Mouse (Mus musculus) yolk sac, embryonic 10.5 days (tissue): ENCODE data around the gene Ranbp1.

Experiments
- DNase-seq: peaks from one replicate; pipeline ENCODE4 v3.0.0-alpha.2; 2017; ENCODE audit warnings: low spot score

Gene Ranbp1

GRCm38 (mm10) chr16:18234671-18235388 is 13.7 kb downstream of the Ranbp1 start, which contains the start of gene Zdhhc8:
Gene Zdhhc8 (minus strand): TSS chr16:18235136.
- peak; percentile 75 for DNase-seq

- no peak for DNase-seq
Measured at GRCm38 (mm10) chr16:18233919-18234670, 14.4 kb downstream of the Ranbp1 start.

GRCm38 (mm10) chr16:18233451-18233850 is 15.1 kb downstream of the Ranbp1 start:
- DNase-seq: no peak

- DNase-seq: no peak
Measured at GRCm38 (mm10) chr16:18231451-18231850, 17.1 kb downstream of the Ranbp1 start.

GRCm38 (mm10) chr16:18231047-18231446 is 17.5 kb downstream of the Ranbp1 start:
- no peak for DNase-seq

GRCm38 (mm10) chr16:18230617-18231016 is 17.9 kb downstream of the Ranbp1 start:
- no peak for DNase-seq

GRCm38 (mm10) chr16:18229622-18230021 is 18.9 kb downstream of the Ranbp1 start:
- no peak for DNase-seq

- no peak for DNase-seq
Measured at GRCm38 (mm10) chr16:18228856-18229255, 19.7 kb downstream of the Ranbp1 start.

GRCm38 (mm10) chr16:18227897-18228422 is 20.6 kb downstream of the Ranbp1 start:
- no peak for DNase-seq

- DNase-seq: no peak
Measured at GRCm38 (mm10) chr16:18227187-18227586, 21.3 kb downstream of the Ranbp1 start.

GRCm38 (mm10) chr16:18222188-18222587 is 26.3 kb downstream of the Ranbp1 start:
- no peak for DNase-seq

- no peak for DNase-seq
Measured at GRCm38 (mm10) chr16:18221543-18221898, 27.0 kb downstream of the Ranbp1 start.

- DNase-seq: no peak
Measured at GRCm38 (mm10) chr16:18220856-18221542, 27.5 kb downstream of the Ranbp1 start.

- peak; percentile 22 for DNase-seq
Measured at GRCm38 (mm10) chr16:18220001-18220400, 28.5 kb downstream of the Ranbp1 start.

GRCm38 (mm10) chr16:18218580-18218996 is 29.9 kb downstream of the Ranbp1 start:
- no peak for DNase-seq

GRCm38 (mm10) chr16:18217579-18217978 is 31.0 kb downstream of the Ranbp1 start, which contains the start of gene Ccdc188:
Gene Ccdc188 (plus strand): TSS chr16:18217879.
- no peak for DNase-seq

- no peak for DNase-seq
Measured at GRCm38 (mm10) chr16:18214858-18215257, 33.7 kb downstream of the Ranbp1 start.

- no peak for DNase-seq
Measured at GRCm38 (mm10) chr16:18213689-18214088, 34.8 kb downstream of the Ranbp1 start.

- DNase-seq: peak; percentile 42
Measured at GRCm38 (mm10) chr16:18211417-18212171, 36.9 kb downstream of the Ranbp1 start.

- DNase-seq: no peak
Measured at GRCm38 (mm10) chr16:18210701-18211416, 37.7 kb downstream of the Ranbp1 start.
